ENCODE assay signal across 11 mouse cellular contexts in genomic region chr11:12415329-12415728, GRCm38 (mm10). TPM values are rescaled to one million over a fixed set of nuclear protein-coding genes. Genes with fewer than 3 reads are reported as not detected.
DNase-seq lines count a peak whose midpoint lies in the region; ATAC-seq and TF ChIP-seq lines count a peak whose summit lies in the region.
"Had no signal": no experiment of that assay in that cellular context is flagged by ENCODE, and none has a peak within 500 bp of the region (broad histone marks: within the 10 kb centered on the region; RNA-seq: fewer than 3 reads in every experiment).

No protein-coding gene starts in this region.

- peak; percentile 13 to 20 for DNase-seq in layer of hippocampus, postnatal 14 days (ENCODE audit: low spot score in 2 of 2)
- DNase-seq in layer of hippocampus, adult 11-12 months (ENCODE audit: low spot score), result no peak
- DNase-seq in embryo, embryonic 9.5 days (ENCODE audit: extremely low spot score), result peak; percentile 58
- DNase-seq in thymus, postnatal 0 days (ENCODE audit: low spot score), result no peak
- no peak for DNase-seq in heart, adult 2 months
- DNase-seq in adrenal gland, adult (ENCODE audit: inconsistent age in 2 of 2, low spot score in 1 of 2), result no peak
- DNase-seq: adrenal gland, adult 2 months; gastrocnemius, postnatal 14 days had no signal

- TF ChIP-seq EP300 in heart, adult 2 months (IDR thresholded peaks at IDR 0.05; ENCODE audit: insufficient read depth, low read depth, low read length), result no peak

- H3K9ac ChIP-seq in hindbrain, embryonic 15.5 days, result no peak overlapping the region
- H3K9ac ChIP-seq in neural tube, embryonic 15.5 days (replicated peaks), result no peak overlapping the region
- H3K9ac ChIP-seq in heart, adult 2 months (ENCODE audit: low read depth, low read length), result no peak overlapping the region

- intact Hi-C loops in heart, adult 2 months (cut with DNase I), result no loop called here

- H3K4me2 ChIP-seq in hindbrain, embryonic 15.5 days, result no peak overlapping the region
- no peak overlapping the region for H3K4me2 ChIP-seq in neural tube, embryonic 15.5 days

- no peak for TF ChIP-seq CTCF in heart, adult 2 months (IDR thresholded peaks at IDR 0.05)

- no peak for TF ChIP-seq POLR2A in heart, adult 2 months (IDR thresholded peaks at IDR 0.05; ENCODE audit: insufficient read depth, low read depth, low read length)

- H3K36me3 ChIP-seq in hindbrain, embryonic 15.5 days, result no peaks in the 10 kb centered on the region
- no peaks in the 10 kb centered on the region for H3K36me3 ChIP-seq in neural tube, embryonic 15.5 days
- no peaks in the 10 kb centered on the region for H3K36me3 ChIP-seq in heart, adult 2 months (ENCODE audit: control insufficient read depth, insufficient read depth, low read length)

- H3K27me3 ChIP-seq in hindbrain, embryonic 15.5 days, result no peaks in the 10 kb centered on the region
- H3K27me3 ChIP-seq in neural tube, embryonic 15.5 days (replicated peaks), result no peaks in the 10 kb centered on the region
- H3K27me3 ChIP-seq in heart, adult 2 months (ENCODE audit: control insufficient read depth, insufficient read depth, low read length), result no peaks in the 10 kb centered on the region

- WGBS in hindbrain, embryonic 15.5 days, result 14% methylated on average over 3 of the region's 3 CpGs
- whole genome bisulfite sequencing in neural tube, embryonic 15.5 days, result 8% methylated on average over 3 of the region's 3 CpGs
- 80% methylated on average over 3 of the region's 3 CpGs for WGBS in heart, adult 2 months

- no peaks in the 10 kb centered on the region for H3K79me2 ChIP-seq in heart, adult 2 months (replicated peaks; ENCODE audit: control insufficient read depth, insufficient read depth, low read length)

- no peak overlapping the region for H3K4me3 ChIP-seq in hindbrain, embryonic 15.5 days
- no peak overlapping the region for H3K4me3 ChIP-seq in neural tube, embryonic 15.5 days (replicated peaks)
- no peak overlapping the region for H3K4me3 ChIP-seq in heart, adult 2 months

- no peaks in the 10 kb centered on the region for H3K9me3 ChIP-seq in hindbrain, embryonic 15.5 days
- no peaks in the 10 kb centered on the region for H3K9me3 ChIP-seq in neural tube, embryonic 15.5 days (replicated peaks)

- ATAC-seq in hindbrain, embryonic 15.5 days (ENCODE audit: low FRiP score, low read depth), result peak; percentile 93
- ATAC-seq in neural tube, embryonic 15.5 days (ENCODE audit: low FRiP score), result peak; percentile 94
- ATAC-seq: lung, postnatal 0 days had no signal

- peaks cover 16% of the 10 kb centered on the region for H3K4me1 ChIP-seq in hindbrain, embryonic 15.5 days (replicated peaks)
- peaks cover 8% of the 10 kb centered on the region for H3K4me1 ChIP-seq in neural tube, embryonic 15.5 days
- no peaks in the 10 kb centered on the region for H3K4me1 ChIP-seq in heart, adult 2 months (ENCODE audit: control insufficient read depth, insufficient read depth, low read length)

- peak overlapping the region; percentile 73 for H3K27ac ChIP-seq in hindbrain, embryonic 15.5 days (replicated peaks)
- 0 out of 2 replicates have a peak overlapping the region, but pooled peaks have one; percentile 18 for H3K27ac ChIP-seq in neural tube, embryonic 15.5 days (replicated peaks)
- H3K27ac ChIP-seq in heart, adult 2 months, result no peak overlapping the region

RNA-seq across cellular contexts. Expression of gene Cobl, which starts 49.4 kb away (rescaled TPM):
- 10 to 100 TPM in 1 of 2 experiments, 1 to 10 TPM in 1; 8.9 to 12.2 TPM for total RNA-seq in layer of hippocampus, postnatal 14 days (2021)
- 14.4 and 15.3 TPM in 2 replicates for polyA plus RNA-seq in hindbrain, embryonic 15.5 days (2015; fragmentation: Nextera tagmentation; extraction: Ambion mirVana)
- 13.9 and 15.6 TPM in 2 replicates for polyA plus RNA-seq in neural tube, embryonic 15.5 days (2015; fragmentation: Nextera tagmentation; extraction: Ambion mirVana)
- 2.7 and 3.4 TPM in 2 replicates for polyA plus RNA-seq in thymus, postnatal 0 days (2015; fragmentation: Nextera tagmentation; extraction: Ambion mirVana)
- total RNA-seq in heart, adult 2 months (2021), result 10 to 100 TPM; 14.7 to 18.0 TPM
- polyA plus RNA-seq in heart, adult 2 months (2012; rRNA removed), result 13.1 and 13.2 TPM in 2 replicates

Comparison
In these comparisons a context has a peak if more than half of its experiments do, and no peak if none do; other contexts are left out.
1. DNase-seq: peak in layer of hippocampus, postnatal 14 days (2 of 2) and embryo, embryonic 9.5 days (single experiment); none in layer of hippocampus, adult 11-12 months (single experiment), thymus, postnatal 0 days (single experiment), heart, adult 2 months (0 of 2) and adrenal gland, adult (0 of 2).